Mouse (Mus musculus) kidney, postnatal 0 days (tissue): ENCODE results near the gene 4933407L21Rik. TPM values are rescaled to one million over a fixed set of nuclear protein-coding genes. Genes with fewer than 3 reads are reported as not detected.

Source experiments
- ATAC-seq: fragments of 200-750 bp; cut with Nextera tagmentation; replicated peaks from 2 replicates; pipeline ENCODE4 v1.8.0; 2017; ENCODE audit warnings: low read depth, moderate number of reproducible peaks, moderate TSS enrichment, moderate library complexity; ENCODE audit not compliant: low FRiP score
- DNase-seq: peaks from one replicate; pipeline ENCODE4 v3.0.0-alpha.2; 2016; ENCODE audit warnings: low spot score
- H3K27ac ChIP-seq: fragments of 300-500 bp; sonication (generic); 2 replicates; pipeline ENCODE4 v1.5.1; 2014; ENCODE audit warnings: mild to moderate bottlenecking
- H3K27me3 ChIP-seq: fragments of 300-500 bp; sonication (generic); 2 replicates; pipeline ENCODE4 v1.6.1; 2014; ENCODE audit warnings: low read length, mixed read lengths; ENCODE audit not compliant: insufficient read depth
- H3K36me3 ChIP-seq: fragments of 300-500 bp; sonication (generic); 2 replicates; pipeline ENCODE4 v1.6.1; 2014; ENCODE audit warnings: low read length, mixed read lengths; ENCODE audit not compliant: insufficient read depth
- H3K4me1 ChIP-seq: fragments of 300-500 bp; sonication (generic); replicated peaks from 2 replicates; pipeline ENCODE4 v1.6.1; 2014; ENCODE audit warnings: antibody characterized with exemption, low read length, mixed read lengths; ENCODE audit not compliant: insufficient read depth
- H3K4me2 ChIP-seq: fragments of 300-500 bp; sonication (generic); 2 replicates; pipeline ENCODE4 v1.6.1; 2014; ENCODE audit warnings: mild to moderate bottlenecking, low read length, moderate library complexity, mixed read lengths
- H3K4me3 ChIP-seq: fragments of 300-500 bp; sonication (generic); replicated peaks from 2 replicates; pipeline ENCODE4 v1.5.1; 2014; ENCODE audit warnings: low read depth, low read length
- H3K9ac ChIP-seq: fragments of 300-500 bp; sonication (generic); 2 replicates; pipeline ENCODE4 v1.6.1; 2014; ENCODE audit warnings: low read depth, low read length
- H3K9me3 ChIP-seq: fragments of 300-500 bp; sonication (generic); replicated peaks from 2 replicates; pipeline ENCODE4 v1.6.1; 2016; ENCODE audit warnings: low read length, inconsistent platforms, mixed read lengths
- CTCF ChIP-seq: IDR thresholded peaks from 2 replicates; pipeline ENCODE4 v1.5.1; 2016; ENCODE audit warnings: antibody characterized with exemption, low read depth, mild to moderate bottlenecking, moderate library complexity
- WGBS: fragments of 180-500 bp; shearing (Covaris S2); extraction: QIAGEN DNeasy Blood & Tissue Kit; methylation state at CpG from one replicate; pipeline ENCODE4 v1.1.7; 2014; 5-methylcytosine and 5-hydroxymethylcytosine counted together
- polyA plus RNA-seq: library from polyadenylated mRNA; unstranded; fragments of >200 nt; fragmentation: Nextera tagmentation; extraction: Ambion mirVana; gene quantifications from 2 replicates; pipeline ENCODE4 v1.2.1, GENCODE M21; 2015

The 4933407L21Rik gene
- polyA plus RNA-seq, 1 experiment from 2014 or later, result 1.3 TPM

DNA sequence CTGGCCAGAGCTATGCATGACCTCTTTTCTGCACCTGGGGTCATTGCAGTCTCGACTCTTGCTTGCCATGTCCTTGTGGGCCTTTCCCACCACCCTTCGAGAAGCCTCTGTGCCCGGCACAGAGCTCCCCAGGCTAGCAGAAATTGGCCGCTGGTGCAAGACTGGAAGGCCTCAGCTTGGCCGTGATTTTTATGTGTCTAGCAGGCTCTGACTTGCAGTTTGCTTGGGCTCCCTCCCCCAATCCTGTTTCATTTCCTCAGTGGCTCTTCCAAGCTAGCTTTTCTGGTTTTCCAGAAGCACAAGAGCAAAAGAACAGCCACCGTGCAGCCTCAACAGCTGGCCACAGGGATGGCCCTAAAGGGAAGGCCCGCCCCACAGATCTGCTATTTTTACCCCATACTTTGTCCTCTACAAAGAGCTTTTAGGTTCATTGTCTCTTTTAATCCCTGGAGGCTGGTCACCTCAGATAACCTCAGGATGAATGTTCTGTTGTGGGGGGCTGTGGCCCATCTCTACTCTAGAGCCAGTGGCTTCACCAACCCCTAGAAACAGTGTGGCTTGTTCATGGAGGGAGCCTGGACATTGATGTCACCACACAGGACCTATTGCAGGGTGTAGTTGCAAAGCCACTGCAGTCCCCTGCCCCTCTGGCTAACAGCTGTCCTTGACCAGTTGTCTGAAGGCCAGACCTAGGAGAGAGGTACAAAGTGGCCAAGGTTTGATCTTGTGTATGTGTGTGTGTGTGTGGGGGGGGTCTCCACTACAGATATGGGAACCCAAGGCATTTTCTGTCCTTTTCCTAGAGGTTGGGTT lies 27.6 kb upstream of the 4933407L21Rik start:
- no peak for ATAC-seq
- Histone ChIP-seq H3K9ac (no peak overlapping the region), H3K4me2 (no peak overlapping the region), H3K27me3 (no peaks in the 10 kb centered on the region), H3K4me1 (peaks cover 54% of the 10 kb centered on the region), H3K9me3 (no peaks in the 10 kb centered on the region), H3K36me3 (peaks cover 16% of the 10 kb centered on the region), H3K27ac (peak overlapping the region; percentile 22; the same call in 1 of the 2 replicates), H3K4me3 (no peak overlapping the region)
- 36% methylated on average over 7 of the region's 7 CpGs for WGBS
- DNase-seq, result no peak
- TF ChIP-seq CTCF, result no peak

DNA sequence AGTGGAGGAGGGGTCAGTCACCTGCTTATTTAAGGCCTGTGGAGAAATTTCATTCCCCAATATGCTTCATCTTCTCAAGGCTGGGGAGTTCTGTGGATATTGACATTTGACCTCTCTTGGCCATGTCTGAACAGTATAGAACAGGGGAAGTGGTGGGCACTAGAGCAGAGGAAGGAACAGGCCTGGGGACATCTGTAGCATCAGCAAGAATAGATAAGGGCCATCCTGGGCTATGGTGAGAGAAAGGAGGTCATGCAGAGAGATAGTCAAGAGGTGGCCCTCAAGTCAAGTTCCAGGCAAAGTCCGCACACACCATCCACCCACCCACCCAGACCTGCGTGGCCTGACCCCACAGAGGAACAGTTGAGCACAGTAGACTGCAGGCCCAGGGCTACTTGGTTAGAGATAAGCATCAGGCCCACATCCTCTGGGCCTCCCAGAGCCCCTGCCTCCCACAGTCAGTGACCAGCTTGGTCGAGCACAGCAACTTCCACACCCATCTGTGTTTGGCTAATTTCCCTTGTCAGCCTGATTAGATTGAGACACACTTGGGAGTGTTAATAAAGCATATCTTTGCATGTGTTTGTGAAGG lies 26.7 kb upstream of the 4933407L21Rik start:
- 49% methylated on average over 3 of the region's 3 CpGs for WGBS
- ATAC-seq, result 0 out of 2 replicates have a peak, but pooled peaks have one; percentile 31
- Histone ChIP-seq H3K4me1 (peaks cover 49% of the 10 kb centered on the region), H3K4me2 (no peak overlapping the region), H3K27me3 (no peaks in the 10 kb centered on the region), H3K27ac (no peak overlapping the region), H3K9ac (no peak overlapping the region), H3K36me3 (peaks cover 25% of the 10 kb centered on the region), H3K4me3 (no peak overlapping the region), H3K9me3 (no peaks in the 10 kb centered on the region)
- TF ChIP-seq CTCF, result no peak
- peak; percentile 46 for DNase-seq

DNA sequence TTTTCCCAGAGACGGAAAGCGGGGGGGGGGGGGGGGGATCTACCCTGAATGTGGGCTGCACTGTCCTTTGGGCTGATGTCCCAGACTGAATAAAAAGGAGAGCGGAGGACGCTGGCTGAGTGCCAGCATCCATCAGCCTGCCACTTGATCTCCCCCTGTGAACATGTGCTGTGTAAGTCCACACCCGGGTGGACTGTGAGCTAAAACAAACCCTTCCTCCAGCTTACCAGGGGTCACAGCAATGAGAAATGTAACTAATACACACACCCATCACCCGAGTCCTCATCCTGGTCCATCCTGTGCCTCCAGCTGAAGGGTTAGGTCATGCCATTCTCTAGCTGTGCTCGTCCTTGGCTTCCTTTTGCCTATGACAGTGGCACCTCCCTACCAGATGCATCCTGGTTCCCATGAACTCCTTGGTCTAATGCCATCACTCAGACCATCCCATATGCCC lies 26.1 kb upstream of the 4933407L21Rik start:
- peak; percentile 62 for DNase-seq
- Histone ChIP-seq H3K9ac (no peak overlapping the region), H3K27ac (no peak overlapping the region), H3K4me1 (peaks cover 44% of the 10 kb centered on the region), H3K4me2 (no peak overlapping the region), H3K9me3 (no peaks in the 10 kb centered on the region), H3K36me3 (peaks cover 30% of the 10 kb centered on the region), H3K4me3 (no peak overlapping the region), H3K27me3 (no peaks in the 10 kb centered on the region)
- no peak for TF ChIP-seq CTCF
- peak; percentile 34; the same call in 1 of the 2 replicates for ATAC-seq
- WGBS, result 18% methylated on average over 7 of the region's 7 CpGs

DNA sequence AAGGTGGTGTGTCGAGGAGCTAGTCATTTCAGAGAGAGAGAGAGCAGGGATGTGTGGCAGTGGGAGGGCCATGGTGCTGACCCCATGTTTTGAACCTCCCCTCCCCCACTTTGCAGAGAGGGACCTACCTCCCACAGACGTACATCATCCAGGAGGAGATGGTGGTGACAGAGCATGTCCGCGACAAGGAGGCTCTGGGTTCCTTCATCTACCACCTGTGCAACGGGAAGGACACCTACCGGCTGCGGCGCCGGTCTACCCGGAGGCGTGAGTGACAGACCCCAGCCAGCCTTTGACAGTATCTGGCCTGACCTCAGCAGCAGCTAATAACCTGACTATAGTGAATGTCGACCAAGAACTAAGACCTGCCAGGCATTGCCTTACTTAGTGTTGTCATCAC lies 21.4 kb upstream of the 4933407L21Rik start:
- ATAC-seq (0 out of 2 replicates have a peak, but pooled peaks have one; percentile 10), DNase-seq (no peak)
- Histone ChIP-seq H3K9me3 (no peaks in the 10 kb centered on the region), H3K27me3 (no peaks in the 10 kb centered on the region), H3K36me3 (peaks cover 39% of the 10 kb centered on the region), H3K4me1 (peaks cover 4% of the 10 kb centered on the region; the same call in 1 of the 2 replicates), H3K9ac (no peak overlapping the region), H3K27ac (no peak overlapping the region), H3K4me3 (no peak overlapping the region), H3K4me2 (no peak overlapping the region)
- 63% methylated on average over 12 of the region's 12 CpGs for WGBS
- no peak for TF ChIP-seq CTCF

DNA sequence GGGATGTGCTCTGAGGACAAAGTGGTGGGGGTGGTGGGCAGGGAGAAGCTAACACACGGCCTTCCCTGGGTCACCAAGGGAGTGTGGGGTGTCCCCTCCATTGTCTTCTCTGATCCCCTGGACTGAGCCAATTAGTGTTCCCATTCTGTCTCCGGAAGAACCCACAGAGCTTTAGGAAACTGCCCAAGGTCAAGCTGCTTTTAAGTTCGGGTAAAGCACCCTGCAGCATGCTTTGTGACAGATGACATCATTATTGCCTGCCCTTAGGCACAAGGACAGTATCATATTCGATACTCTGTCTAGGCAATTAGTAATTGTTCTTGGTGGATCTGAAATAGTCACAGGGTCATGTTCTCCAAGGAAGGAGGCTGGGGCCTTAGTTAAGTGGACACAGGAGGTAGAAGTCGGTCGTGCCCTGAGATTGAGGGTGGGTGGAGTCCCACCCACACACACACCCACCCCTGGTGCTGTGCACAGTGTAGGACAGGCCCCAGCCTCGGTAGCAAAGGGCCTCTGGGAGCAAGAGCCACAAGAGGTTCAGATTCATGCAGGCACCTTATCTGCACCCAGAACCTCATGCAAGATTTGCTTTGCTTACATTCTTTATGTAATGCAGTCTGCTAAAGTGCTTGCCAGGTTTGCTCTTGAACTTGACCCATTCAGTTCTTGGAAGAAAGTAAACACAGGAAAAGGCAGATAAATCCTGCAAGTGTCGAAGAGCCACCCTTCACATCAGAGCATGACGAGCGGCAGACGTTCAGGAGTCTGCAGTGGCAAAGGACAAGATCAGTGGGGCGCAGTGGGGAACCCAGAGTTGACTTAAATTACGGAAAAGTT lies 19.3 kb upstream of the 4933407L21Rik start:
- DNase-seq, result peak; percentile 25
- no peak overlapping the region for H3K4me3 ChIP-seq
- peaks cover 36% of the 10 kb centered on the region for H3K36me3 ChIP-seq
- H3K27me3 ChIP-seq, result no peaks in the 10 kb centered on the region
- H3K9ac ChIP-seq, result no peak overlapping the region
- no peak for TF ChIP-seq CTCF
- H3K4me1 ChIP-seq, result no peaks in the 10 kb centered on the region
- no peak overlapping the region for H3K27ac ChIP-seq
- WGBS, result 40% methylated on average over 13 of the region's 13 CpGs
- no peak; the same call in 1 of the 2 replicates for ATAC-seq
- no peaks in the 10 kb centered on the region for H3K9me3 ChIP-seq
- H3K4me2 ChIP-seq, result no peak overlapping the region

DNA sequence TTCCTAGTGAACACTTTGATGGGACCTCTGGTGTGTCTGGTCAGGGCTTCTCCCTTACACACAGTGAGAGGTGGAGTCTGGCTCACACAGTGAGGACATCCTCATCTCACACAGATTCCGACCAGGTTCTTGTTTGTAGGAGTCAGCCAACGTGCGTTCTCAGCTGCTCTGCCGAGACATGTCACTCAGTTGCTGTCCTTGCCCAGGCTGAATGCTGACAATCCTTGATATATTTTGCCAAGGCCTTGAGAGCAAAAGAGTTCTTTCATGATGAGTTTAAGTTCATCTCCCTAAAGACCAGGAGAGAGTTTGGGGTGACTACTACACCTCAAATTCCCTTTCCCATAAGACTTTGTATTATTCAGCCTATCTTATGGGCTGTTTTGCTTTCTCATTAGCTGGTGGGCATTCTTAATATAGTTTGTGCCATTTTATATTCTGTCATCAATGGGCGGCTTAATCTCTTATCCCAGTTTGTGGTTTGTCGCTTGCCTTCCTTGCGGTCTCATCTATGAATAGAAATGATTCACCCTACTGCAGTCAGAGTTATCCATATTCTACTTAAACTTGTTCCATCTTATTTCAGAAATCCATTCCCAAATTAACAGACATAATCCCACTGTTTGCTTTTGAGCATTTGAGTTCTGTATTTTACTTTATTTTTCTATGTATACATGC lies 15.1 kb upstream of the 4933407L21Rik start:
- Histone ChIP-seq H3K27ac (no peak overlapping the region), H3K9ac (no peak overlapping the region), H3K4me2 (no peak overlapping the region), H3K4me1 (no peaks in the 10 kb centered on the region), H3K4me3 (no peak overlapping the region), H3K9me3 (no peaks in the 10 kb centered on the region), H3K36me3 (0 out of 2 replicates have a peak, but pooled peaks cover 2% of the 10 kb centered on the region), H3K27me3 (no peaks in the 10 kb centered on the region)
- 87% methylated on average over 7 of the region's 7 CpGs for WGBS
- DNase-seq (no peak), ATAC-seq (no peak)
- no peak for TF ChIP-seq CTCF
